Mouse (Mus musculus) embryonic facial prominence, embryonic 12.5 days (tissue): ENCODE data around the gene Olfr884. TPM values are rescaled to one million over a fixed set of nuclear protein-coding genes. Genes with fewer than 3 reads are reported as not detected.

Experiments used
- ATAC-seq: fragments of 200-750 bp; cut with Nextera tagmentation; 2 replicates; pipeline ENCODE4 v1.8.0; 2017; ENCODE audit not compliant: insufficient number of reproducible peaks, insufficient read depth, low FRiP score, low TSS enrichment
- H3K27ac ChIP-seq: fragments of 300-500 bp; sonication (generic); 2 replicates; pipeline ENCODE4 v1.5.1; 2016; ENCODE audit warnings: mild to moderate bottlenecking
- H3K27me3 ChIP-seq: fragments of 300-500 bp; sonication (generic); 2 replicates; pipeline ENCODE4 v1.6.1; 2016; ENCODE audit warnings: mild to moderate bottlenecking, moderate library complexity
- H3K36me3 ChIP-seq: fragments of 300-500 bp; sonication (generic); 2 replicates; pipeline ENCODE4 v1.6.1; 2016; ENCODE audit warnings: mild to moderate bottlenecking
- H3K4me1 ChIP-seq: fragments of 300-500 bp; sonication (generic); 2 replicates; pipeline ENCODE4 v1.6.1; 2016
- H3K4me2 ChIP-seq: fragments of 300-500 bp; sonication (generic); replicated peaks from 2 replicates; pipeline ENCODE4 v1.6.1; 2016; ENCODE audit warnings: mild to moderate bottlenecking, moderate library complexity
- H3K4me3 ChIP-seq: fragments of 300-500 bp; sonication (generic); 2 replicates; pipeline ENCODE4 v1.5.1; 2016; ENCODE audit warnings: mild to moderate bottlenecking
- H3K9ac ChIP-seq: fragments of 300-500 bp; sonication (generic); 2 replicates; pipeline ENCODE4 v1.6.1; 2016; ENCODE audit warnings: mild to moderate bottlenecking, moderate library complexity
- H3K9me3 ChIP-seq: fragments of 300-500 bp; sonication (generic); 2 replicates; pipeline ENCODE4 v1.6.1; 2016; ENCODE audit warnings: mild to moderate bottlenecking, moderate library complexity
- WGBS: fragments of 180-500 bp; shearing (Covaris S2); methylation state at CpG from one replicate; pipeline ENCODE4 v1.1.7; 2016; 5-methylcytosine and 5-hydroxymethylcytosine counted together
- polyA plus RNA-seq: library from polyadenylated mRNA; unstranded; fragments of >200 nt; fragmentation: Nextera tagmentation; extraction: Ambion mirVana; gene quantifications from 2 replicates; pipeline ENCODE4 v1.2.1, GENCODE M21; 2016

Gene Olfr884
- not detected in 2 replicates for polyA plus RNA-seq

GRCm38 (mm10) chr9:38046255-38046654 is at the start of gene Olfr884:
Gene Olfr884 (plus strand): TSS chr9:38046555.
- no peak within 1 kb of the TSS for H3K9ac ChIP-seq
- no peaks in the 10 kb centered on the region for H3K27me3 ChIP-seq
- no peaks in the 10 kb centered on the region for H3K4me1 ChIP-seq
- H3K4me3 ChIP-seq, result no peak within 1 kb of the TSS
- WGBS, result 77% methylated on average over 1 of the region's 1 CpGs
- H3K27ac ChIP-seq, result no peak within 1 kb of the TSS
- no peak for ATAC-seq
- H3K36me3 ChIP-seq, result no peaks in the 10 kb centered on the region
- H3K9me3 ChIP-seq, result no peaks in the 10 kb centered on the region
- H3K4me2 ChIP-seq, result no peak within 1 kb of the TSS

DNA sequence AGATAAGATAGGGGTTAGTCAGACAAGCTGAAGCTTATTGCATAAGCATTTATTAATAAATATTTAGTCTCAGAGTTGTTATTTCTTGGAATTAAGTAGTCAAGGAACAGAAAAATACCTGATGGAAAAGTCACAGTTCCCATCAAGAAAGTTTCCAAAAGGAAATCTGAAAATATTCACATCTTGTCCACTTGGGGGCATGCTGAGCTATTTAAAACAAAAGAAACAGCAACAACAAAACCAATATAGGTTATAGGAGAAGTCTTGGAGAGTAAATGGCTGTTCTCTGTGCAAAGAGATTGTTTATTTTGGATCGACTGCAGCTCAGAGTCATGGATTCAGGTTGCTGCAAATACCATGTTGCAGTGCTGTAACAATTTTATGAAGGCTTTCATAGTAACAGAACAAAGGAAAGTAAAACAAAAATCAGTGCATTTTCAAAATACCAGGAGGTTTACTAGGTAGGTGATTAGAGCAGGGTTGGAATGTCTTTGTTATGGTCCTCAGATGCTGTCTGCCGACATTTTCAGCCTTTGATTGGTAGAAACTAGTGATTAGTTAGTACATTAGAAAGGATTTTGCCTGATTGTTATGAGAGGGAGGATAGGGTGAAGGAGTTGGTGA is 47.7 kb upstream of the Olfr884 start:
- Histone ChIP-seq H3K4me1 (no peaks in the 10 kb centered on the region), H3K27ac (no peak overlapping the region), H3K27me3 (no peaks in the 10 kb centered on the region), H3K36me3 (no peaks in the 10 kb centered on the region), H3K4me3 (no peak overlapping the region), H3K9me3 (no peaks in the 10 kb centered on the region), H3K9ac (no peak overlapping the region), H3K4me2 (no peak overlapping the region)
- ATAC-seq, result no peak
- 47% methylated on average over 2 of the region's 2 CpGs for WGBS

- Histone ChIP-seq H3K27ac (no peak overlapping the region), H3K36me3 (no peaks in the 10 kb centered on the region), H3K9ac (no peak overlapping the region), H3K9me3 (no peaks in the 10 kb centered on the region), H3K4me3 (no peak overlapping the region), H3K4me1 (no peaks in the 10 kb centered on the region), H3K4me2 (no peak overlapping the region), H3K27me3 (no peaks in the 10 kb centered on the region)
- no peak for ATAC-seq
- 54% methylated on average over 1 of the region's 1 CpGs for WGBS
Measured at GRCm38 (mm10) chr9:38000021-38000420, 46.3 kb upstream of the Olfr884 start.

DNA sequence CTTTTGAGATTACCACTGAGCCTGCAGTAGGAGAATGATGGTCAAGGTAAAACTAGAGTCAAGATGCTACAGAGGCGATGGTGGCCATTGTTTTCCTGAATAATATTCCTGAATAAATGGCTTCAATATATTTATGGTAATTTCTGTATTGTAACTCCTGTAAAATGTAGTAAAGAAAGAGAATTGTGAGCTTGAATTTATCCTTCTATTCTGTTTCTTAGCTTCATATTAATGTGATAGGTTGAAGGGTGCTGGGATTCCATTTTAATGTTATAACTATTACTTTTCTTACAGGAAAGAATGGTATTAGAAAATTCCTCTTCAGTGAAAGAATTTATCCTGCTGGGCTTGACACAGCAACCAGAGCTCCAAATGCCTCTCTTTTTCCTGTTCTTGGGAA is 20.8 kb upstream of the Olfr884 start, which contains the start of gene Olfr883:
Gene Olfr883, plus strand, starts transcription at position 301 of the 400 bp plus-strand sequence.
- WGBS, result 78% methylated on average over 1 of the region's 1 CpGs
- H3K27ac ChIP-seq, result no peak within 1 kb of the TSS
- H3K4me3 ChIP-seq, result no peak within 1 kb of the TSS
- no peaks in the 10 kb centered on the region for H3K4me1 ChIP-seq
- no peaks in the 10 kb centered on the region for H3K27me3 ChIP-seq
- no peak within 1 kb of the TSS for H3K9ac ChIP-seq
- H3K36me3 ChIP-seq, result no peaks in the 10 kb centered on the region
- no peaks in the 10 kb centered on the region for H3K9me3 ChIP-seq
- no peak for ATAC-seq
- no peak within 1 kb of the TSS for H3K4me2 ChIP-seq

GRCm38 (mm10) chr9:38061022-38061421 is 14.7 kb downstream of the Olfr884 start, which contains the start of gene Olfr885:
Gene Olfr885 (plus strand): TSS chr9:38061322.
- H3K36me3 ChIP-seq, result no peaks in the 10 kb centered on the region
- H3K4me2 ChIP-seq, result no peak within 1 kb of the TSS
- H3K9ac ChIP-seq, result no peak within 1 kb of the TSS
- no peak within 1 kb of the TSS for H3K27ac ChIP-seq
- no peaks in the 10 kb centered on the region for H3K9me3 ChIP-seq
- no peaks in the 10 kb centered on the region for H3K4me1 ChIP-seq
- ATAC-seq, result no peak
- H3K4me3 ChIP-seq, result no peak within 1 kb of the TSS
- 86% methylated on average over 3 of the region's 3 CpGs for WGBS
- H3K27me3 ChIP-seq, result no peaks in the 10 kb centered on the region

DNA sequence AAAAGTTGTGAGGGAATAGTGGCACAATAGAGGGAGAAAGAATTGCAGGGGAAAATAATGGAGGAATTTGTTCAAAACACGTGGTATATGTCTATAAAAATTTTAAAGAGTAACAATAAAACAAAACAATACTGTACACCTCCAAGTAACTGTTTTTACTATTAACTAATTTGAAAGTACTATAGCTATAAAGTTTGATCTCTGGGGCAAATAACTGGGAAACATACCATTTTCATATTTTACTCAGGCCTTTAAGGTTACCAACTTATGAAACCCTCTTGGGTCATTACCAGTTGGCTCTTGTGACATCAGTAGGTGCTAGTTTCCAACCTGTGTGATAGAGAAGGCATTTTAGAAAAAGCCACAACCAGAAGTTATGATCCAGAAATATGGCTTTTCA is 37.4 kb downstream of the Olfr884 start, which contains the start of gene Olfr887:
Gene Olfr887, plus strand, starts transcription at position 301 of the 400 bp plus-strand sequence.
- Histone ChIP-seq H3K9ac (no peak within 1 kb of the TSS), H3K27me3 (no peaks in the 10 kb centered on the region), H3K4me2 (no peak within 1 kb of the TSS), H3K4me3 (no peak within 1 kb of the TSS), H3K4me1 (no peaks in the 10 kb centered on the region), H3K27ac (no peak within 1 kb of the TSS), H3K36me3 (no peaks in the 10 kb centered on the region), H3K9me3 (no peaks in the 10 kb centered on the region)
- ATAC-seq, result no peak
- WGBS, result 70% methylated on average over 1 of the region's 1 CpGs

Other genes starting within 250 kb of the Olfr884 start
- not detected in 2 replicates for gene Olfr876, start 243.5 kb upstream of the Olfr884 start, polyA plus RNA-seq
- gene Olfr877, start 192.3 kb upstream of the Olfr884 start, polyA plus RNA-seq, result not detected in 2 replicates
- gene Olfr145, start 149.8 kb upstream of the Olfr884 start, polyA plus RNA-seq, result not detected in 2 replicates
- gene Olfr878, start 128.7 kb upstream of the Olfr884 start, polyA plus RNA-seq, result not detected in 2 replicates
- gene Olfr881, start 54.7 kb upstream of the Olfr884 start, polyA plus RNA-seq, result not detected in 2 replicates
- gene Olfr883, start 20.7 kb upstream of the Olfr884 start, polyA plus RNA-seq, result not detected in 2 replicates
- not detected in 2 replicates for gene Olfr885, start 14.8 kb downstream of the Olfr884 start, polyA plus RNA-seq
- not detected in 2 replicates for gene Olfr887, start 37.5 kb downstream of the Olfr884 start, polyA plus RNA-seq
- gene Olfr888, start 61.6 kb downstream of the Olfr884 start, polyA plus RNA-seq, result not detected in 2 replicates
- gene Olfr889, start 68.6 kb downstream of the Olfr884 start, polyA plus RNA-seq, result 0.10 TPM in 2 replicates
- not detected in 2 replicates for gene Olfr890, start 96.0 kb downstream of the Olfr884 start, polyA plus RNA-seq
- gene Olfr891, start 134.3 kb downstream of the Olfr884 start, polyA plus RNA-seq, result not detected in 2 replicates
- not detected in 2 replicates for gene Olfr893, start 161.8 kb downstream of the Olfr884 start, polyA plus RNA-seq
- gene Olfr894, start 171.5 kb downstream of the Olfr884 start, polyA plus RNA-seq, result not detected in 2 replicates
- not detected in 2 replicates for gene Olfr143, start 206.2 kb downstream of the Olfr884 start, polyA plus RNA-seq
- gene Olfr895, start 221.3 kb downstream of the Olfr884 start, polyA plus RNA-seq, result not detected in 2 replicates
- gene Olfr896-ps1, start 244.6 kb downstream of the Olfr884 start, polyA plus RNA-seq, result not detected in 2 replicates